Mouse (Mus musculus): ENCODE results near the gene Hoxc11.

- TF ChIP-seq CTCF (IDR thresholded peaks at IDR 0.05; ENCODE audit: insufficient read depth, low read depth, low read length) (no peak), POLR2A (IDR thresholded peaks at IDR 0.05; ENCODE audit: insufficient read depth, low read depth, low read length) (no peak)
Measured at GRCm38 (mm10) chr15:102999955-103000354, 45.7 kb downstream of the Hoxc11 start.
